Mouse (Mus musculus): Measurements from ENCODE around the gene Pgbd5. TPM values are rescaled to one million over a fixed set of nuclear protein-coding genes. Genes with fewer than 3 reads are reported as not detected.

Gene Pgbd5
- polyA plus RNA-seq, 1 experiment, result not detected

GRCm38 (mm10) chr8:124389495-124389894 lies 50.0 kb downstream of the Pgbd5 start:
- H3K4me3 ChIP-seq (ENCODE audit: insufficient read depth, low read depth, low read length), result no peak overlapping the region
- 0 out of 2 replicates have a peak, but pooled peaks have one; percentile 37 for TF ChIP-seq POLR2A (IDR thresholded peaks at IDR 0.05; ENCODE audit: insufficient read depth, low read depth, low read length)
- TF ChIP-seq CTCF (IDR thresholded peaks at IDR 0.05; ENCODE audit: insufficient read depth, low read depth, low read length), result no peak
- WGBS, result 31% methylated on average over 11 of the region's 11 CpGs
- H3K4me1 ChIP-seq (ENCODE audit: control insufficient read depth, insufficient read depth, low read length), result peaks cover 69% of the 10 kb centered on the region
- peak overlapping the region; percentile 96 for H3K27ac ChIP-seq (ENCODE audit: insufficient read depth, low read depth, low read length)

GRCm38 (mm10) chr8:124386225-124386899 lies 53.1 kb downstream of the Pgbd5 start:
- H3K27ac ChIP-seq (ENCODE audit: insufficient read depth, low read depth, low read length), result peak overlapping the region; percentile 96
- H3K4me3 ChIP-seq (ENCODE audit: insufficient read depth, low read depth, low read length), result no peak overlapping the region
- peaks cover 75% of the 10 kb centered on the region for H3K4me1 ChIP-seq (ENCODE audit: control insufficient read depth, insufficient read depth, low read length)
- TF ChIP-seq CTCF (IDR thresholded peaks at IDR 0.05; ENCODE audit: insufficient read depth, low read depth, low read length) (no peak), POLR2A (IDR thresholded peaks at IDR 0.05; ENCODE audit: insufficient read depth, low read depth, low read length) (no peak)
- WGBS, result 57% methylated on average over 23 of the region's 23 CpGs

GRCm38 (mm10) chr8:124384336-124384735 lies 55.1 kb downstream of the Pgbd5 start:
- WGBS, result 94% methylated on average over 19 of the region's 19 CpGs
- H3K4me1 ChIP-seq (ENCODE audit: control insufficient read depth, insufficient read depth, low read length), result peaks cover 60% of the 10 kb centered on the region
- no peak for TF ChIP-seq CTCF (IDR thresholded peaks at IDR 0.05; ENCODE audit: insufficient read depth, low read depth, low read length)
- TF ChIP-seq POLR2A (IDR thresholded peaks at IDR 0.05; ENCODE audit: insufficient read depth, low read depth, low read length), result no peak
- no peak overlapping the region for H3K4me3 ChIP-seq (ENCODE audit: insufficient read depth, low read depth, low read length)
- H3K27ac ChIP-seq (ENCODE audit: insufficient read depth, low read depth, low read length), result no peak overlapping the region

GRCm38 (mm10) chr8:124382235-124382634 lies 57.2 kb downstream of the Pgbd5 start:
- Histone ChIP-seq H3K27ac (ENCODE audit: insufficient read depth, low read depth, low read length) (no peak overlapping the region), H3K4me3 (ENCODE audit: insufficient read depth, low read depth, low read length) (no peak overlapping the region), H3K4me1 (ENCODE audit: control insufficient read depth, insufficient read depth, low read length) (peaks cover 42% of the 10 kb centered on the region)
- no peak for TF ChIP-seq POLR2A (IDR thresholded peaks at IDR 0.05; ENCODE audit: insufficient read depth, low read depth, low read length)
- no peak for TF ChIP-seq CTCF (IDR thresholded peaks at IDR 0.05; ENCODE audit: insufficient read depth, low read depth, low read length)
- 27% methylated on average over 10 of the region's 10 CpGs for WGBS

GRCm38 (mm10) chr8:124379289-124379688 lies 60.2 kb downstream of the Pgbd5 start:
- H3K4me3 ChIP-seq (ENCODE audit: insufficient read depth, low read depth, low read length), result no peak overlapping the region
- WGBS, result 78% methylated on average over 6 of the region's 6 CpGs
- H3K27ac ChIP-seq (ENCODE audit: insufficient read depth, low read depth, low read length), result no peak overlapping the region
- H3K4me1 ChIP-seq (ENCODE audit: control insufficient read depth, insufficient read depth, low read length), result peaks cover 43% of the 10 kb centered on the region
- TF ChIP-seq CTCF (IDR thresholded peaks at IDR 0.05; ENCODE audit: insufficient read depth, low read depth, low read length) (no peak), POLR2A (IDR thresholded peaks at IDR 0.05; ENCODE audit: insufficient read depth, low read depth, low read length) (no peak)

GRCm38 (mm10) chr8:124376406-124376805 lies 63.1 kb downstream of the Pgbd5 start:
- Histone ChIP-seq H3K4me1 (ENCODE audit: control insufficient read depth, insufficient read depth, low read length) (peaks cover 33% of the 10 kb centered on the region), H3K27ac (ENCODE audit: insufficient read depth, low read depth, low read length) (no peak overlapping the region), H3K4me3 (ENCODE audit: insufficient read depth, low read depth, low read length) (no peak overlapping the region)
- WGBS, result 96% methylated on average over 12 of the region's 12 CpGs
- TF ChIP-seq POLR2A (IDR thresholded peaks at IDR 0.05; ENCODE audit: insufficient read depth, low read depth, low read length) (no peak), CTCF (IDR thresholded peaks at IDR 0.05; ENCODE audit: insufficient read depth, low read depth, low read length) (no peak)

GRCm38 (mm10) chr8:124375727-124376126 lies 63.7 kb downstream of the Pgbd5 start:
- Histone ChIP-seq H3K4me1 (ENCODE audit: control insufficient read depth, insufficient read depth, low read length) (peaks cover 35% of the 10 kb centered on the region), H3K4me3 (ENCODE audit: insufficient read depth, low read depth, low read length) (no peak overlapping the region), H3K27ac (ENCODE audit: insufficient read depth, low read depth, low read length) (no peak overlapping the region)
- 80% methylated on average over 9 of the region's 9 CpGs for WGBS
- no peak for TF ChIP-seq CTCF (IDR thresholded peaks at IDR 0.05; ENCODE audit: insufficient read depth, low read depth, low read length)
- TF ChIP-seq POLR2A (IDR thresholded peaks at IDR 0.05; ENCODE audit: insufficient read depth, low read depth, low read length), result no peak

GRCm38 (mm10) chr8:124375168-124375567 lies 64.3 kb downstream of the Pgbd5 start:
- Histone ChIP-seq H3K4me3 (ENCODE audit: insufficient read depth, low read depth, low read length) (no peak overlapping the region), H3K27ac (ENCODE audit: insufficient read depth, low read depth, low read length) (peak overlapping the region; percentile 46; the same call in 1 of the 2 replicates), H3K4me1 (ENCODE audit: control insufficient read depth, insufficient read depth, low read length) (peaks cover 35% of the 10 kb centered on the region)
- no peak for TF ChIP-seq CTCF (IDR thresholded peaks at IDR 0.05; ENCODE audit: insufficient read depth, low read depth, low read length)
- TF ChIP-seq POLR2A (IDR thresholded peaks at IDR 0.05; ENCODE audit: insufficient read depth, low read depth, low read length), result no peak
- 64% methylated on average over 6 of the region's 6 CpGs for WGBS

GRCm38 (mm10) chr8:124373753-124374152 lies 65.7 kb downstream of the Pgbd5 start:
- Histone ChIP-seq H3K4me3 (ENCODE audit: insufficient read depth, low read depth, low read length) (no peak overlapping the region), H3K27ac (ENCODE audit: insufficient read depth, low read depth, low read length) (0 out of 2 replicates have a peak overlapping the region, but pooled peaks have one; percentile 12), H3K4me1 (ENCODE audit: control insufficient read depth, insufficient read depth, low read length) (peaks cover 35% of the 10 kb centered on the region)
- TF ChIP-seq POLR2A (IDR thresholded peaks at IDR 0.05; ENCODE audit: insufficient read depth, low read depth, low read length) (no peak), CTCF (IDR thresholded peaks at IDR 0.05; ENCODE audit: insufficient read depth, low read depth, low read length) (no peak)
- 32% methylated on average over 5 of the region's 5 CpGs for WGBS

All from olfactory bulb, adult 2 months (tissue).